Mouse (Mus musculus): Measurements from ENCODE around the gene Ulk3. TPM values are rescaled to one million over a fixed set of nuclear protein-coding genes. Genes with fewer than 3 reads are reported as not detected.

The Ulk3 gene
- polyA plus RNA-seq, 1 experiment from 2014 or later = 20.4 TPM

DNA sequence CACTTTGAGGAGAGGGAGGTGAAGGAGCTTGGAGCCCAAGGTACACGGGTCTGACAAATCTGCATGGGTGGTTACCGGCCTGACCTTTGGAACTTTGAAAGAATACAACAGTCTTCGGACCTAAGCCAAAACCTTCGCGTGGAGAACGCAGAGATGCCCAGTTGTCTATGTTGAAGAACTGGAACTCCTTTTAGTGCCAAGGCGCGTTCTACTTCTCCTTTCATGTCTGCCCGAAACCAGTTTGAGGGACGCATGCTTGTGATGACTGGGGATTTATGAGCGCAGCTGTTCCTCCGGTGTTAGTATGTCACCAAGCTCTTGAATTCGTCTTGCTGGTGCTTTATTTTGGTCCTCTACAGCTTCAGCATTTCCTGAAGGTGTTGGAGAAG is 27.5 kb upstream of the Ulk3 start:
- H3K4me2 ChIP-seq (ENCODE audit: low read length) = peak overlapping the region; percentile 75
- peaks cover 15% of the 10 kb centered on the region for H3K4me1 ChIP-seq (ENCODE audit: control insufficient read depth, insufficient read depth, low read length)
- WGBS = 84% methylated on average over 13 of the region's 13 CpGs
- DNase-seq (no peak), ATAC-seq (ENCODE audit: low FRiP score, low TSS enrichment) (no peak)
- H3K27me3 ChIP-seq (ENCODE audit: control insufficient read depth, insufficient read depth, low read length) = no peaks in the 10 kb centered on the region
- peak overlapping the region; percentile 57; the same call in 1 of the 2 replicates for H3K9ac ChIP-seq (replicated peaks; ENCODE audit: low read length)
- no peaks in the 10 kb centered on the region for H3K9me3 ChIP-seq (ENCODE audit: control insufficient read depth, low read length)
- no peaks in the 10 kb centered on the region for H3K36me3 ChIP-seq (ENCODE audit: control insufficient read depth, insufficient read depth, low read length)
- no peak overlapping the region for H3K27ac ChIP-seq (replicated peaks; ENCODE audit: low read depth, low read length)
- H3K4me3 ChIP-seq (replicated peaks; ENCODE audit: low read depth, low read length) = peak overlapping the region; percentile 52

DNA sequence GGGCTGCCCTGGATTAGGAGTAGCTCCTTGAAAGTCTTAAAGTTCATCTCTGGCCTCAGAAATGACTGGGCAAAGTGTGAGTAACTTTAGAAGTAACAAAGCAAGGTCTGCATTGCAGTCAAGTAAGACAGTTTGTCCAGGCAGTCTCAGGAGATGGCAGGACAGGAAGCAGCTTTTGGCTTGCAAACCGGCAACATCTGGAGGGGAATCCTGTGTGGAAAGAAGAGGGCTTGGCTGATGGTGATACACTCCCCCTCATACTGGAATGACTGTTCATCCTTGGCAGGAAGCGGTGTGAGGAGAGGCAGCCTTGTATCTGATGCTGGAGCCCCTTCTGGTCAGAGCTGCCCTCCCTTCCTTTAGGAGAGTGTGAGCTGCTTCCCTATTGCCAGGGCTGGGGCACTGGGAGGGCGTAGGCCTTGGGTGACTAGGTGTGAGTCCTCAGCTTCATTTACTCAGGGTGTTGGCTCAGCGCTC is 26.3 kb upstream of the Ulk3 start:
- ATAC-seq (ENCODE audit: low FRiP score, low TSS enrichment) (no peak), DNase-seq (no peak)
- no peak overlapping the region for H3K4me3 ChIP-seq (replicated peaks; ENCODE audit: low read depth, low read length)
- H3K36me3 ChIP-seq (ENCODE audit: control insufficient read depth, insufficient read depth, low read length) = peaks cover 3% of the 10 kb centered on the region
- H3K4me1 ChIP-seq (ENCODE audit: control insufficient read depth, insufficient read depth, low read length) = peaks cover 15% of the 10 kb centered on the region
- no peak overlapping the region for H3K4me2 ChIP-seq (ENCODE audit: low read length)
- H3K9me3 ChIP-seq (ENCODE audit: control insufficient read depth, low read length) = no peaks in the 10 kb centered on the region
- no peaks in the 10 kb centered on the region for H3K27me3 ChIP-seq (ENCODE audit: control insufficient read depth, insufficient read depth, low read length)
- 90% methylated on average over 4 of the region's 4 CpGs for WGBS
- H3K9ac ChIP-seq (replicated peaks; ENCODE audit: low read length) = 0 out of 2 replicates have a peak overlapping the region, but pooled peaks have one; percentile 16
- no peak overlapping the region for H3K27ac ChIP-seq (replicated peaks; ENCODE audit: low read depth, low read length)

DNA sequence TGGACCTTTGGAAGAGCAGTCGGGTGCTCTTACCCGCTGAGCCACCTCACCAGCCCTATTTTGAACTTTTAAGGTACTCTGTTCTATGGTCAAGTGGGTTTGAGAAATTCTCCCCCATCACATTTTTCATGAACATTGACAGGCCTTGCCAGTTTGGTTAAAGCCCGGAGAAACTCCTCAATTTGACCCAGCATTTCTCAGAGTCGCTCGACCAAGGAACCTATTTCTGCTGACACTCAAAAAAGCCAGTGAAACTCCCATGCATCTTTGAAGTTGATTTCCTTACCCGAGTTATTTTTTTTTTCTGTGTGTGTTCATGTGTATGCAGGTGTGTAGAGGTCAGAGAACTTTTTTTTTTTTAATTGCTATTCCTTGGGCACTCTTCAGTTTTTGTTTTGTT is 24.6 kb upstream of the Ulk3 start:
- Histone ChIP-seq H3K4me2 (ENCODE audit: low read length) (no peak overlapping the region), H3K4me1 (ENCODE audit: control insufficient read depth, insufficient read depth, low read length) (peaks cover 15% of the 10 kb centered on the region), H3K27me3 (ENCODE audit: control insufficient read depth, insufficient read depth, low read length) (no peaks in the 10 kb centered on the region), H3K9ac (replicated peaks; ENCODE audit: low read length) (no peak overlapping the region), H3K36me3 (ENCODE audit: control insufficient read depth, insufficient read depth, low read length) (peaks cover 19% of the 10 kb centered on the region), H3K9me3 (ENCODE audit: control insufficient read depth, low read length) (no peaks in the 10 kb centered on the region), H3K4me3 (replicated peaks; ENCODE audit: low read depth, low read length) (no peak overlapping the region), H3K27ac (replicated peaks; ENCODE audit: low read depth, low read length) (no peak overlapping the region)
- 88% methylated on average over 6 of the region's 6 CpGs for WGBS
- no peak for DNase-seq
- ATAC-seq (ENCODE audit: low FRiP score, low TSS enrichment) = no peak

DNA sequence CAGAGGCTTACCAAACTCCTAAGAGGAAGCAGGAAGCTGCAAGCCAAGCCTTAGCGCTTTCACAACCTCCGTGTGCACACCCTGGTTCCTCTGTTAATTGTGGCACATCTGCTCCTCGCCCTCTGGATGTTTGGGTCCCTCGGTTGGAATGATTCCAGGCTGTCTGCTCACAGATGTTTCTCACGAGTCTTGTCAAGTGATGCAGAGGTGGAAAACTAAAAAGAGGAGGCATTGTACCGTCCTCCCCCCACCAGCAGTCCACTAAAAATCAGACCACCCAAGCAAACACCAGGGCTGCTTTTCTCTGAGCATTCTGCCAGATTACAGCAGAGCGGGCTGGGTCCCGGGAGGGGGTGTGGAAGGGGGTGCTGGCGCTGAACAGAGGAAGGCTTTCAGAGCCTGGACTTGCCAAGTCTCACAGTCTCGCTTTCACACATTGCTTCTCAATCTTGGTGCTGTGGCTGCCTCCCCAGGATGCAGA is 23.5 kb upstream of the Ulk3 start:
- Histone ChIP-seq H3K9ac (replicated peaks; ENCODE audit: low read length) (no peak overlapping the region; the same call in 1 of the 2 replicates), H3K4me1 (ENCODE audit: control insufficient read depth, insufficient read depth, low read length) (peaks cover 12% of the 10 kb centered on the region), H3K4me3 (replicated peaks; ENCODE audit: low read depth, low read length) (no peak overlapping the region), H3K4me2 (ENCODE audit: low read length) (no peak overlapping the region), H3K9me3 (ENCODE audit: control insufficient read depth, low read length) (no peaks in the 10 kb centered on the region), H3K36me3 (ENCODE audit: control insufficient read depth, insufficient read depth, low read length) (peaks cover 29% of the 10 kb centered on the region), H3K27ac (replicated peaks; ENCODE audit: low read depth, low read length) (peak overlapping the region; percentile 26; the same call in 1 of the 2 replicates), H3K27me3 (ENCODE audit: control insufficient read depth, insufficient read depth, low read length) (no peaks in the 10 kb centered on the region)
- WGBS = 57% methylated on average over 10 of the region's 10 CpGs
- ATAC-seq (ENCODE audit: low FRiP score, low TSS enrichment) (no peak), DNase-seq (peak; percentile 33)

DNA sequence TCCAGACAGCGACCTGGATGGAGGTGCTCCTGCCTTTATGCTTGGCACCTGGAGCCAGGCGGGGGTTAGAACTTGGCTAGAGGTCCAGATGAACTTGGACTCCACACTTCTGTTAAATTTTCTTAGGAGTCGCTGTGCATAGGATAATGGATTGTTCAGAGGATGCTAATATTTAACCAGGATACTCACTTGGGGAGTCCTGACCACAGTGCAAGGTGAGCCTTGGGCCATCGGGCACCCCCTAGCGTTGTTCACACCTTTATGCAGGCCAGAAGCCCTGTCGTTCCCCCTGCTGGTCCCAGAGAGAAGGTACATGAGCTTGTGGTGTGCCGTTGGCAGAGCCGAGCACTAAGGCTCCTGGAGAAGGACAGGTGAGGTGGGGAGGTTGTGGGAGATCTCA is 22.4 kb upstream of the Ulk3 start:
- Histone ChIP-seq H3K9me3 (ENCODE audit: control insufficient read depth, low read length) (no peaks in the 10 kb centered on the region), H3K4me1 (ENCODE audit: control insufficient read depth, insufficient read depth, low read length) (peaks cover 6% of the 10 kb centered on the region), H3K4me3 (replicated peaks; ENCODE audit: low read depth, low read length) (no peak overlapping the region), H3K9ac (replicated peaks; ENCODE audit: low read length) (no peak overlapping the region), H3K27me3 (ENCODE audit: control insufficient read depth, insufficient read depth, low read length) (no peaks in the 10 kb centered on the region), H3K27ac (replicated peaks; ENCODE audit: low read depth, low read length) (no peak overlapping the region), H3K4me2 (ENCODE audit: low read length) (no peak overlapping the region), H3K36me3 (ENCODE audit: control insufficient read depth, insufficient read depth, low read length) (peaks cover 34% of the 10 kb centered on the region)
- ATAC-seq (ENCODE audit: low FRiP score, low TSS enrichment) = no peak
- WGBS = 72% methylated on average over 8 of the region's 8 CpGs
- no peak for DNase-seq

DNA sequence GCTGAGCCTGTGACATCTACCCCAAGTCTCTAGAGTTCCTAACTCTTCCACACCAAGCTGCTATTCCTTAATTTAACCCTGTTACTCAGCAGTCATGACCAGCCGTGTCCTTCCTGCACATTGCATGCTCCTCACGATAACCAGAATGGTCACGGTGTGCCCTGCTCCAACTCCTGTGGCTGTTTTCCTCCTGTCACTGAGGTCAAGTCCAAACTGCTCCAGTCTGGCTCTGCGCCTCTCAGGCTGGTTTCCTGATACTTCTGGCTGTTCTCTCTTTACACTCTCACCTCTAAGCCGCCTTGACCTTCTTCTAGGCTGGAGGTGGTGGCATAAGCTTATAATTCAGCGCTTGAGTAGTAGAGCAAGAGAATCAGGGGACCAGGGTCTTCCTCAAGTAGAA is 20.8 kb upstream of the Ulk3 start:
- Histone ChIP-seq H3K4me3 (replicated peaks; ENCODE audit: low read depth, low read length) (no peak overlapping the region), H3K36me3 (ENCODE audit: control insufficient read depth, insufficient read depth, low read length) (peaks cover 34% of the 10 kb centered on the region), H3K9ac (replicated peaks; ENCODE audit: low read length) (no peak overlapping the region), H3K9me3 (ENCODE audit: control insufficient read depth, low read length) (no peaks in the 10 kb centered on the region), H3K4me2 (ENCODE audit: low read length) (no peak overlapping the region), H3K27ac (replicated peaks; ENCODE audit: low read depth, low read length) (no peak overlapping the region), H3K4me1 (ENCODE audit: control insufficient read depth, insufficient read depth, low read length) (no peaks in the 10 kb centered on the region), H3K27me3 (ENCODE audit: control insufficient read depth, insufficient read depth, low read length) (no peaks in the 10 kb centered on the region)
- WGBS = 95% methylated on average over 6 of the region's 6 CpGs
- DNase-seq (no peak), ATAC-seq (ENCODE audit: low FRiP score, low TSS enrichment) (no peak)

DNA sequence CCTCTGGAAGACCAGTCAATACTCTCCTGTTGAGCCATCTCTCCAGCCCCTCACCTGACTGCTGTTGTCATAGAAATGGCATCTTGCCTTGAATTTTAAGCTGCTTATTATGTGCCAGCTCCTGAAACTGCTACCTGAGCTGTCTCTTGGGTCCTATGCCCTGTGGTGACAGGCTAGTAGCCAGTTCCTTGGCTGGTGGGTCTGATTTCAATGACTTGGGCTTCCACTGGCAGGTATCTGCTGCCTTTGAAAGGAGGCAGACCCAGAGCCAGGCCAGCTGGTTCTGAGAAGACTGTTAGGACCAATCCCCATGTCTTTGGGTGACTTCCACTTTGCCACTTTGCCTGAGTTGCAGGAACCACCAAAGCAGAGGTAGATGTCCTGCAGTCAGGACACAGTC is 14.9 kb upstream of the Ulk3 start:
- no peak for ATAC-seq (ENCODE audit: low FRiP score, low TSS enrichment)
- no peak overlapping the region for H3K4me2 ChIP-seq (ENCODE audit: low read length)
- no peak overlapping the region for H3K9ac ChIP-seq (replicated peaks; ENCODE audit: low read length)
- H3K36me3 ChIP-seq (ENCODE audit: control insufficient read depth, insufficient read depth, low read length) = peaks cover 47% of the 10 kb centered on the region
- no peak overlapping the region for H3K4me3 ChIP-seq (replicated peaks; ENCODE audit: low read depth, low read length)
- DNase-seq = no peak
- no peaks in the 10 kb centered on the region for H3K9me3 ChIP-seq (ENCODE audit: control insufficient read depth, low read length)
- H3K4me1 ChIP-seq (ENCODE audit: control insufficient read depth, insufficient read depth, low read length) = no peaks in the 10 kb centered on the region
- no peaks in the 10 kb centered on the region for H3K27me3 ChIP-seq (ENCODE audit: control insufficient read depth, insufficient read depth, low read length)
- no peak overlapping the region for H3K27ac ChIP-seq (replicated peaks; ENCODE audit: low read depth, low read length)

DNA sequence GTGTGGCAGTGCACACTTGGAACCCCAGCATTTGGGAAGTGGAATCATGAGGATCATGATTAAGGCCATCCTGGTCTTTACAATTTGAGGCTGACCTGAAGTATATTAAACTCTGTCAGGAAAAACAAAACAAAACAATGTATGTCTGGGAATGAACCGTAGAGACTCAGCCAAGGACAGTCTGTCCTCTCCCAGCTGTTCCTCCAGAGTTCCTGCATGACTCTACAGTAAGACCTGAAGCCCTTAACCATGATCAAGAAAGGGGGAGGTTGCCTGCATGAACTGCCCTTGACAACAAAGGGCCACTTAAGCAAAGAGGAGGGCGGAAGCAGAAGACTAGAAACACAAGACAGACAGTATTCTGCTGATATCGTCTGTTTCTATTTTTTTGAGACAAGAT is 13.7 kb upstream of the Ulk3 start:
- 80% methylated on average over 3 of the region's 3 CpGs for WGBS
- H3K36me3 ChIP-seq (ENCODE audit: control insufficient read depth, insufficient read depth, low read length) = peaks cover 48% of the 10 kb centered on the region

DNA sequence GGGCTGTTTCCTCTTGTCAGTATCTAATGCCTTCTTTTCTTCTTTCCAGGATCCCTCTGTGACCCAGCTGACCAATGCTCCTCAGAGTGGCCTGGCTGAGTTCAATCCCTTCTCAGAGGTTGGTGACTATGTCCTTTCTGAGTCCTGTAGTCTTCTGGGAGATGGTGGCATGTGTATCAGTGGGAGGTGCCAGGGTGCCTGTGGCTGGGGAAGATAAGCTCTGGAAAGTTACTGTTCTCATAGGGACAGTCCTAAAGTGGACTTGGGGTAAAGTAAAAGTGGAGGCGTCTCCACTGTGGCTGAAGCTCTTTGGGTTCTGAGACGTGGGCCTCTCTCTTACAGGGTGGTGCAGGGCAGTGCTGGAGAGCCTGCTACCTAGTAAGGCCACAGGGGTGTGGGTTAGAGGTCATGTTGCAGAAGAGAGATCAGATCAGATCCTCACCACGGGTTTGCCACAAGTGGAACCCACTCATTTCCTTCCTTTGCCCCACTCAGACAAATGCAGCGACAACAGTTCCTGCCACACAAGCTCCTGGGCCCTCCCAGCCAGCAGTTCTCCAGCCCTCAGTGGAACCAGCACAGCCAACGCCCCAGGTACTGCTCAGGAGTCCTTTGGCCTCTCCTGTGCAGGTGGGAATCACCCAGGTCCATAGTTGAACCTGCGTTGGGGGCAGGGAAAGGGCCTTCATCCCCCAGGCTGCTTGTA is 12.0 kb upstream of the Ulk3 start:
- DNase-seq (no peak), ATAC-seq (ENCODE audit: low FRiP score, low TSS enrichment) (no peak)
- Histone ChIP-seq H3K27ac (replicated peaks; ENCODE audit: low read depth, low read length) (no peak overlapping the region), H3K4me2 (ENCODE audit: low read length) (no peak overlapping the region), H3K9me3 (ENCODE audit: control insufficient read depth, low read length) (no peaks in the 10 kb centered on the region), H3K4me3 (replicated peaks; ENCODE audit: low read depth, low read length) (no peak overlapping the region), H3K36me3 (ENCODE audit: control insufficient read depth, insufficient read depth, low read length) (peaks cover 55% of the 10 kb centered on the region), H3K27me3 (ENCODE audit: control insufficient read depth, insufficient read depth, low read length) (no peaks in the 10 kb centered on the region), H3K9ac (replicated peaks; ENCODE audit: low read length) (no peak overlapping the region), H3K4me1 (ENCODE audit: control insufficient read depth, insufficient read depth, low read length) (no peaks in the 10 kb centered on the region)
- 88% methylated on average over 6 of the region's 6 CpGs for WGBS

More for the DNA sequence above, 13.7 kb upstream of the Ulk3 start:
- no peak overlapping the region for H3K9ac ChIP-seq (replicated peaks; ENCODE audit: low read length)
- H3K27me3 ChIP-seq (ENCODE audit: control insufficient read depth, insufficient read depth, low read length) = no peaks in the 10 kb centered on the region
- H3K4me1 ChIP-seq (ENCODE audit: control insufficient read depth, insufficient read depth, low read length) = no peaks in the 10 kb centered on the region
- no peak for ATAC-seq (ENCODE audit: low FRiP score, low TSS enrichment)
- no peaks in the 10 kb centered on the region for H3K9me3 ChIP-seq (ENCODE audit: control insufficient read depth, low read length)
- no peak overlapping the region for H3K4me2 ChIP-seq (ENCODE audit: low read length)
- no peak overlapping the region for H3K4me3 ChIP-seq (replicated peaks; ENCODE audit: low read depth, low read length)
- no peak overlapping the region for H3K27ac ChIP-seq (replicated peaks; ENCODE audit: low read depth, low read length)
- no peak for DNase-seq
